Mouse (Mus musculus) testis, postnatal 10 days (tissue): ENCODE measurements around the gene Gmeb1.
"Not testable (repeated sequence)": the region's sequence is repeated elsewhere in the genome, so short reads cannot be mapped to it uniquely, and the experiment has no call there.

ENCODE experiments used
- DNase-seq: peaks from one replicate; pipeline ENCODE4 v3.0.0; 2021; ENCODE audit warnings: low spot score

Gmeb1 gene

GRCm38 (mm10) chr4:132218439-132218838 lies 43.0 kb downstream of the Gmeb1 start:
- not testable (repeated sequence) for DNase-seq

GRCm38 (mm10) chr4:132217781-132218180 lies 43.6 kb downstream of the Gmeb1 start:
- DNase-seq = no peak

GRCm38 (mm10) chr4:132216602-132217001 lies 44.8 kb downstream of the Gmeb1 start:
- DNase-seq = no peak

- no peak for DNase-seq
These were observed 46.6 kb downstream of the Gmeb1 start for GRCm38 (mm10) chr4:132214847-132215246.

- DNase-seq = peak; percentile 98
These were observed 49.3 kb downstream of the Gmeb1 start, which contains the start of gene Ythdf2 for GRCm38 (mm10) chr4:132211953-132212734. Gene Ythdf2, minus strand, starts transcription at chr4:132212303.

- DNase-seq = peak; percentile 68
These were observed 50.1 kb downstream of the Gmeb1 start for GRCm38 (mm10) chr4:132211091-132211942.

GRCm38 (mm10) chr4:132210325-132210724 lies 51.1 kb downstream of the Gmeb1 start:
- DNase-seq = no peak

- no peak for DNase-seq
These were observed 52.1 kb downstream of the Gmeb1 start for GRCm38 (mm10) chr4:132209299-132209698.

- DNase-seq = no peak
These were observed 54.1 kb downstream of the Gmeb1 start for GRCm38 (mm10) chr4:132207280-132207679.

- DNase-seq = no peak
These were observed 62.6 kb downstream of the Gmeb1 start for GRCm38 (mm10) chr4:132198771-132199170.

- no peak for DNase-seq
These were observed 63.1 kb downstream of the Gmeb1 start for GRCm38 (mm10) chr4:132198285-132198712.

GRCm38 (mm10) chr4:132194975-132195374 lies 66.4 kb downstream of the Gmeb1 start:
- DNase-seq = no peak

GRCm38 (mm10) chr4:132194373-132194772 lies 67.0 kb downstream of the Gmeb1 start:
- DNase-seq = no peak

- no peak for DNase-seq
These were observed 73.5 kb downstream of the Gmeb1 start for GRCm38 (mm10) chr4:132187826-132188401.

GRCm38 (mm10) chr4:132183162-132183561 lies 78.2 kb downstream of the Gmeb1 start:
- DNase-seq = no peak

GRCm38 (mm10) chr4:132181721-132182658 lies 79.4 kb downstream of the Gmeb1 start:
- no peak for DNase-seq

GRCm38 (mm10) chr4:132180710-132181109 lies 80.7 kb downstream of the Gmeb1 start:
- peak; percentile 72 for DNase-seq

- peak; percentile 72 for DNase-seq
These were observed 82.8 kb downstream of the Gmeb1 start for GRCm38 (mm10) chr4:132178630-132179059.

- no peak for DNase-seq
These were observed 84.9 kb downstream of the Gmeb1 start for GRCm38 (mm10) chr4:132176474-132176873.
